Mouse (Mus musculus): ENCODE measurements around the gene Dnttip1. TPM values are rescaled to one million over a fixed set of nuclear protein-coding genes. Genes with fewer than 3 reads are reported as not detected.
A peak's percentile ranks its signal among the peaks of the same experiment; 100 is the strongest.

The Dnttip1 gene
- polyA plus RNA-seq, 1 experiment: 47.3 TPM

GRCm38 (mm10) chr2:164804533-164805331 lies 58.9 kb downstream of the Dnttip1 start, which contains the start of the genes Acot8 and Zswim3:
Gene Acot8 (minus strand): TSS chr2:164804882.
Gene Zswim3 (plus strand): TSS chr2:164805098.
- Histone ChIP-seq H3ac (ENCODE audit: control insufficient read depth, insufficient read length, low read depth) (peak within 1 kb of the TSS; percentile 81), H3K4me3 (ENCODE audit: insufficient read depth, poor library complexity, severe bottlenecking) (peak within 1 kb of the TSS; percentile 94), H3K36me3 (ENCODE audit: control insufficient read depth, insufficient read depth) (peaks cover 19% of the 10 kb centered on the region), H3K27me3 (ENCODE audit: control insufficient read depth, insufficient read depth, insufficient read length) (no peaks in the 10 kb centered on the region), H3K79me2 (ENCODE audit: control insufficient read depth, insufficient read depth) (peaks cover 48% of the 10 kb centered on the region), H3K79me3 (ENCODE audit: low read depth) (peaks cover 22% of the 10 kb centered on the region)
- no peak for TF ChIP-seq USF1 (IDR thresholded peaks at IDR 0.05; ENCODE audit: low read depth)
- no peak for TF ChIP-seq FOSL1 (IDR thresholded peaks at IDR 0.05; ENCODE audit: insufficient read depth, low read length, poor library complexity, severe bottlenecking)
- no peak for TF ChIP-seq MYOD1 (IDR thresholded peaks at IDR 0.05; ENCODE audit: control insufficient read depth, insufficient read length, low read depth)
- no peak for TF ChIP-seq MYOG (IDR thresholded peaks at IDR 0.05; ENCODE audit: control insufficient read depth, extremely low read depth, insufficient read length)
- no peak for TF ChIP-seq MAX (IDR thresholded peaks at IDR 0.05)
- no peak for TF ChIP-seq CEBPB (IDR thresholded peaks at IDR 0.05; ENCODE audit: low read depth)
- no peak for TF ChIP-seq CTCF (IDR thresholded peaks at IDR 0.05; ENCODE audit: control insufficient read depth, insufficient read depth, insufficient read length)

GRCm38 (mm10) chr2:164805332-164805718 lies 59.5 kb downstream of the Dnttip1 start:
- H3K27me3 ChIP-seq (ENCODE audit: control insufficient read depth, insufficient read depth, insufficient read length): no peaks in the 10 kb centered on the region
- H3K79me3 ChIP-seq (ENCODE audit: low read depth): peaks cover 22% of the 10 kb centered on the region
- H3ac ChIP-seq (ENCODE audit: control insufficient read depth, insufficient read length, low read depth): peak overlapping the region; percentile 81
- no peak for TF ChIP-seq MYOD1 (IDR thresholded peaks at IDR 0.05; ENCODE audit: control insufficient read depth, insufficient read length, low read depth)
- no peak for TF ChIP-seq MYOG (IDR thresholded peaks at IDR 0.05; ENCODE audit: control insufficient read depth, extremely low read depth, insufficient read length)
- TF ChIP-seq CEBPB (IDR thresholded peaks at IDR 0.05; ENCODE audit: low read depth): no peak
- no peak for TF ChIP-seq CTCF (IDR thresholded peaks at IDR 0.05; ENCODE audit: control insufficient read depth, insufficient read depth, insufficient read length)
- TF ChIP-seq USF1 (IDR thresholded peaks at IDR 0.05; ENCODE audit: low read depth): no peak
- peak; percentile 52 for TF ChIP-seq MAX (IDR thresholded peaks at IDR 0.05)
- no peak for TF ChIP-seq FOSL1 (IDR thresholded peaks at IDR 0.05; ENCODE audit: insufficient read depth, low read length, poor library complexity, severe bottlenecking)
- peaks cover 48% of the 10 kb centered on the region for H3K79me2 ChIP-seq (ENCODE audit: control insufficient read depth, insufficient read depth)
- H3K4me3 ChIP-seq (ENCODE audit: insufficient read depth, poor library complexity, severe bottlenecking): peak overlapping the region; percentile 94
- H3K36me3 ChIP-seq (ENCODE audit: control insufficient read depth, insufficient read depth): peaks cover 13% of the 10 kb centered on the region

- H3K79me3 ChIP-seq (ENCODE audit: low read depth): peaks cover 22% of the 10 kb centered on the region
- no peak overlapping the region for H3ac ChIP-seq (ENCODE audit: control insufficient read depth, insufficient read length, low read depth)
- H3K79me2 ChIP-seq (ENCODE audit: control insufficient read depth, insufficient read depth): peaks cover 43% of the 10 kb centered on the region
- H3K4me3 ChIP-seq (ENCODE audit: insufficient read depth, poor library complexity, severe bottlenecking): no peak overlapping the region
- H3K36me3 ChIP-seq (ENCODE audit: control insufficient read depth, insufficient read depth): peaks cover 1% of the 10 kb centered on the region
- no peak for TF ChIP-seq MYOD1 (IDR thresholded peaks at IDR 0.05; ENCODE audit: control insufficient read depth, insufficient read length, low read depth)
- no peaks in the 10 kb centered on the region for H3K27me3 ChIP-seq (ENCODE audit: control insufficient read depth, insufficient read depth, insufficient read length)
These were observed 60.8 kb downstream of the Dnttip1 start for GRCm38 (mm10) chr2:164806614-164807013.

- no peaks in the 10 kb centered on the region for H3K79me3 ChIP-seq (ENCODE audit: low read depth)
- H3K36me3 ChIP-seq (ENCODE audit: control insufficient read depth, insufficient read depth): no peaks in the 10 kb centered on the region
- H3K4me3 ChIP-seq (ENCODE audit: insufficient read depth, poor library complexity, severe bottlenecking): no peak overlapping the region
- no peaks in the 10 kb centered on the region for H3K27me3 ChIP-seq (ENCODE audit: control insufficient read depth, insufficient read depth, insufficient read length)
- TF ChIP-seq CEBPB (IDR thresholded peaks at IDR 0.05; ENCODE audit: low read depth) (no peak), MYOD1 (IDR thresholded peaks at IDR 0.05; ENCODE audit: control insufficient read depth, insufficient read length, low read depth) (no peak), CTCF (IDR thresholded peaks at IDR 0.05; ENCODE audit: control insufficient read depth, insufficient read depth, insufficient read length) (no peak)
- H3ac ChIP-seq (ENCODE audit: control insufficient read depth, insufficient read length, low read depth): no peak overlapping the region
- no peaks in the 10 kb centered on the region for H3K79me2 ChIP-seq (ENCODE audit: control insufficient read depth, insufficient read depth)
These were observed 67.8 kb downstream of the Dnttip1 start for GRCm38 (mm10) chr2:164813557-164813956.

GRCm38 (mm10) chr2:164815348-164815747 lies 69.6 kb downstream of the Dnttip1 start:
- Histone ChIP-seq H3K79me2 (ENCODE audit: control insufficient read depth, insufficient read depth) (no peaks in the 10 kb centered on the region), H3K79me3 (ENCODE audit: low read depth) (no peaks in the 10 kb centered on the region), H3K36me3 (ENCODE audit: control insufficient read depth, insufficient read depth) (peaks cover 5% of the 10 kb centered on the region), H3ac (ENCODE audit: control insufficient read depth, insufficient read length, low read depth) (no peak overlapping the region), H3K27me3 (ENCODE audit: control insufficient read depth, insufficient read depth, insufficient read length) (no peaks in the 10 kb centered on the region), H3K4me3 (ENCODE audit: insufficient read depth, poor library complexity, severe bottlenecking) (no peak overlapping the region)
- TF ChIP-seq MYOD1 (IDR thresholded peaks at IDR 0.05; ENCODE audit: control insufficient read depth, insufficient read length, low read depth) (no peak), FOSL1 (IDR thresholded peaks at IDR 0.05; ENCODE audit: insufficient read depth, low read length, poor library complexity, severe bottlenecking) (no peak), CEBPB (IDR thresholded peaks at IDR 0.05; ENCODE audit: low read depth) (no peak), CTCF (IDR thresholded peaks at IDR 0.05; ENCODE audit: control insufficient read depth, insufficient read depth, insufficient read length) (no peak), USF1 (IDR thresholded peaks at IDR 0.05; ENCODE audit: low read depth) (no peak), MAX (IDR thresholded peaks at IDR 0.05) (no peak), MYOG (IDR thresholded peaks at IDR 0.05; ENCODE audit: control insufficient read depth, extremely low read depth, insufficient read length) (no peak)

GRCm38 (mm10) chr2:164815821-164816220 lies 70.0 kb downstream of the Dnttip1 start:
- Histone ChIP-seq H3K36me3 (ENCODE audit: control insufficient read depth, insufficient read depth) (peaks cover 8% of the 10 kb centered on the region), H3K79me3 (ENCODE audit: low read depth) (no peaks in the 10 kb centered on the region), H3K27me3 (ENCODE audit: control insufficient read depth, insufficient read depth, insufficient read length) (no peaks in the 10 kb centered on the region), H3K79me2 (ENCODE audit: control insufficient read depth, insufficient read depth) (no peaks in the 10 kb centered on the region), H3K4me3 (ENCODE audit: insufficient read depth, poor library complexity, severe bottlenecking) (no peak overlapping the region), H3ac (ENCODE audit: control insufficient read depth, insufficient read length, low read depth) (no peak overlapping the region)
- TF ChIP-seq FOSL1 (IDR thresholded peaks at IDR 0.05; ENCODE audit: insufficient read depth, low read length, poor library complexity, severe bottlenecking) (no peak), MYOG (IDR thresholded peaks at IDR 0.05; ENCODE audit: control insufficient read depth, extremely low read depth, insufficient read length) (no peak), CEBPB (IDR thresholded peaks at IDR 0.05; ENCODE audit: low read depth) (no peak), CTCF (IDR thresholded peaks at IDR 0.05; ENCODE audit: control insufficient read depth, insufficient read depth, insufficient read length) (no peak), MYOD1 (IDR thresholded peaks at IDR 0.05; ENCODE audit: control insufficient read depth, insufficient read length, low read depth) (no peak), MAX (IDR thresholded peaks at IDR 0.05) (no peak), USF1 (IDR thresholded peaks at IDR 0.05; ENCODE audit: low read depth) (no peak)
